ENCODE assay signal across 21 mouse cellular contexts in the genomic region with DNA sequence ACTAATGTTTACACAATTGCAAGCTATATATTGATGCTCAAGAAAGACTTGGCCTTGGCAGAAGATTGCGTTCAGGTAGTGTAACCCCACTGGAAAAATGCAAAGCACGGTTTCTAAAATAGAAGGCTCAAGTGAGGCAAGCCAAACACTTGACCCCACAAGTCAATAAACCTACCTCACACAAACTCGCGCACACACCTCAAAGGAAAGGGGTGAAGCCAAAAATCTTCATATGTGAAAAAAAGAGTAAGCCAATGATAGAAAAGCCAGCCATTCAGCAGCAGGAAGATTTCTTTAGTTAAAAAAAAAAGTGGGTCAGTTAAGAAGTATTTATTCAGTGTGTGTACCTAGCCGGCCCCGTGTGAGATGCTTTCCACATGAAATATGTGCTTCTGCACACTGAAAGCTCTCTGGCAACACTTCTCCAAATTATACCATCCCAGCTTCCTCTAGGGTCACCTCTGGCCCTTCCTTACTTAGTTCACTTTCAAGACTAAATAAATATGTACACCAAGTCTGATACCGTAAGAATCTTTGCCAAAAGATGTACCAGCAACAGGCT.
"Had no signal": no experiment of that assay in that cellular context is flagged by ENCODE, and none has a peak within 500 bp of the region (broad histone marks: within the 10 kb centered on the region; RNA-seq: fewer than 3 reads in every experiment).

No protein-coding gene starts in this region.

- H3K9ac ChIP-seq: heart, embryonic 12.5 days; hindbrain, embryonic 12.5 days; hindbrain, embryonic 14.5 days; intestine, embryonic 15.5 days; limb, embryonic 13.5 days had no signal

- ATAC-seq: hindbrain, embryonic 16.5 days; inflammation-experienced regulatory T-cells, adult 6 months; intestine, embryonic 15.5 days; intestine, postnatal 0 days had no signal

- H3K9me3 ChIP-seq: heart, embryonic 10.5 days; heart, embryonic 12.5 days; hindbrain, embryonic 10.5 days; hindbrain, embryonic 12.5 days; intestine, embryonic 15.5 days; limb, embryonic 13.5 days had no signal

- H3K27ac ChIP-seq: gastrocnemius, adult 2 months; heart, embryonic 10.5 days; hindbrain, embryonic 10.5 days; hindbrain, embryonic 12.5 days; hindbrain, embryonic 14.5 days; intestine, embryonic 15.5 days; limb, embryonic 13.5 days had no signal

- DNase-seq: gastrocnemius, adult 2 months; gastrocnemius, postnatal 10 days; gastrocnemius, postnatal 25 days; heart, adult 18-20 months; heart, postnatal 10 days; heart, postnatal 4 days; kidney, adult 18-20 months; kidney, postnatal 10 days; layer of hippocampus, adult 9-11 months; layer of hippocampus, postnatal 36 days; left cerebral cortex, postnatal 4 days had no signal

- H3K4me2 ChIP-seq: heart, embryonic 12.5 days; hindbrain, embryonic 12.5 days; hindbrain, embryonic 14.5 days; intestine, embryonic 15.5 days; limb, embryonic 13.5 days had no signal

- H3K4me1 ChIP-seq: heart, embryonic 10.5 days; heart, embryonic 12.5 days; hindbrain, embryonic 10.5 days; hindbrain, embryonic 12.5 days; intestine, embryonic 15.5 days; limb, embryonic 13.5 days had no signal

- H3K36me3 ChIP-seq: heart, embryonic 10.5 days; heart, embryonic 12.5 days; hindbrain, embryonic 10.5 days; hindbrain, embryonic 12.5 days; intestine, embryonic 15.5 days; limb, embryonic 13.5 days had no signal

- H3K4me3 ChIP-seq: gastrocnemius, adult 2 months; heart, embryonic 10.5 days; heart, embryonic 12.5 days; hindbrain, embryonic 10.5 days; hindbrain, embryonic 12.5 days; intestine, embryonic 15.5 days; limb, embryonic 13.5 days had no signal

- H3K27me3 ChIP-seq: heart, embryonic 12.5 days; hindbrain, embryonic 12.5 days; intestine, embryonic 15.5 days; limb, embryonic 13.5 days had no signal
